Mouse (Mus musculus) intestine, embryonic 14.5 days (tissue): Measurements from ENCODE around the gene Hif3a. TPM values are rescaled to one million over a fixed set of nuclear protein-coding genes. Genes with fewer than 3 reads are reported as not detected.
A peak's percentile ranks its signal among the peaks of the same experiment; 100 is the strongest.

Experiments used
- ATAC-seq: fragments of 200-750 bp; cut with Nextera tagmentation; replicated peaks from 2 replicates; pipeline ENCODE4 v1.8.0; 2017; ENCODE audit warnings: low read depth, moderate number of reproducible peaks, moderate TSS enrichment, moderate library complexity; ENCODE audit not compliant: low FRiP score, low TSS enrichment
- DNase-seq: peaks from one replicate; pipeline ENCODE4 v3.0.0-alpha.2; 2018; ENCODE audit warnings: low spot score
- H3K27ac ChIP-seq: fragments of 300-500 bp; sonication (generic); 2 replicates; pipeline ENCODE4 v1.5.1; 2014; ENCODE audit warnings: low read depth, mild to moderate bottlenecking, control low read depth
- H3K27me3 ChIP-seq: fragments of 300-500 bp; sonication (generic); replicated peaks from 2 replicates; pipeline ENCODE4 v1.6.1; 2014; ENCODE audit warnings: low read length, control low read depth; ENCODE audit not compliant: control insufficient read depth, insufficient read depth
- H3K36me3 ChIP-seq: fragments of 300-500 bp; sonication (generic); 2 replicates; pipeline ENCODE4 v1.6.1; 2014; ENCODE audit warnings: low read length, control low read depth; ENCODE audit not compliant: control insufficient read depth, insufficient read depth
- H3K4me1 ChIP-seq: fragments of 300-500 bp; sonication (generic); replicated peaks from 2 replicates; pipeline ENCODE4 v1.6.1; 2014; ENCODE audit warnings: low read length, control low read depth, mixed read lengths; ENCODE audit not compliant: control insufficient read depth, insufficient read depth
- H3K4me2 ChIP-seq: fragments of 300-500 bp; sonication (generic); 2 replicates; pipeline ENCODE4 v1.6.1; 2014; ENCODE audit warnings: low read length
- H3K4me3 ChIP-seq: fragments of 300-500 bp; sonication (generic); 2 replicates; pipeline ENCODE4 v1.5.1; 2014; ENCODE audit warnings: low read depth, low read length, control low read depth, mixed read lengths
- H3K9ac ChIP-seq: fragments of 300-500 bp; sonication (generic); 2 replicates; pipeline ENCODE4 v1.6.1; 2014; ENCODE audit warnings: mild to moderate bottlenecking, low read length
- H3K9me3 ChIP-seq: fragments of 300-500 bp; sonication (generic); 2 replicates; pipeline ENCODE4 v1.6.1; 2016; ENCODE audit warnings: low read length, control low read depth; ENCODE audit not compliant: control insufficient read depth
- WGBS: fragments of 180-500 bp; shearing (Covaris S2); extraction: QIAGEN DNeasy Blood & Tissue Kit; methylation state at CpG from one replicate; pipeline ENCODE4 v1.1.7; 2014; 5-methylcytosine and 5-hydroxymethylcytosine counted together
- polyA plus RNA-seq: library from polyadenylated mRNA; unstranded; fragments of >200 nt; fragmentation: Nextera tagmentation; extraction: Ambion mirVana; gene quantifications from 2 replicates; pipeline ENCODE4 v1.2.1, GENCODE M21; 2014

The Hif3a gene
- polyA plus RNA-seq, 1 experiment from 2014 or later = 58.2 TPM

GRCm38 (mm10) chr7:16982859-16983568 lies 79.2 kb downstream of the Hif3a start, which contains the start of gene Gm42372:
TSS of gene Gm42372 (plus strand) at chr7:16983086.
- 28% methylated on average over 26 of the region's 26 CpGs for WGBS
- H3K9ac ChIP-seq = no peak within 1 kb of the TSS
- H3K27ac ChIP-seq = no peak within 1 kb of the TSS
- H3K9me3 ChIP-seq = no peaks in the 10 kb centered on the region
- peak within 1 kb of the TSS; percentile 28; the same call in 1 of the 2 replicates for H3K4me2 ChIP-seq
- ATAC-seq (no peak), DNase-seq (no peak)
- no peaks in the 10 kb centered on the region for H3K27me3 ChIP-seq
- H3K36me3 ChIP-seq = no peaks in the 10 kb centered on the region
- peaks cover 21% of the 10 kb centered on the region for H3K4me1 ChIP-seq
- no peak within 1 kb of the TSS for H3K4me3 ChIP-seq

Other genes with a start within 250 kb of the Hif3a start
- 107 and 111 TPM in 2 replicates for gene Strn4, start 246.5 kb downstream of the Hif3a start, polyA plus RNA-seq
- gene Fkrp, start 245.7 kb downstream of the Hif3a start, polyA plus RNA-seq = 27.5 and 28.3 TPM in 2 replicates
- 12.0 and 12.8 TPM in 2 replicates for gene Prkd2, start 219.5 kb downstream of the Hif3a start, polyA plus RNA-seq
- gene Dact3, start 187.1 kb downstream of the Hif3a start, polyA plus RNA-seq = 5.3 and 5.5 TPM in 2 replicates
- gene Gng8, start 170.6 kb downstream of the Hif3a start, polyA plus RNA-seq = 12.5 and 13.9 TPM in 2 replicates
- gene Ptgir, start 155.9 kb downstream of the Hif3a start, polyA plus RNA-seq = 2.2 and 2.3 TPM in 2 replicates
- gene Calm3, start 138.3 kb downstream of the Hif3a start, polyA plus RNA-seq = 184 and 190 TPM in 2 replicates
- gene Pnmal2, start 117.7 kb downstream of the Hif3a start, polyA plus RNA-seq = 4.1 and 5.3 TPM in 2 replicates
- gene Pnmal1, start 102.7 kb downstream of the Hif3a start, polyA plus RNA-seq = 3.7 and 4.1 TPM in 2 replicates
- gene Gm42372, start 79.3 kb downstream of the Hif3a start, polyA plus RNA-seq = 0.51 and 0.62 TPM in 2 replicates
- 24.1 and 26.0 TPM in 2 replicates for gene Ccdc8, start 69.7 kb downstream of the Hif3a start, polyA plus RNA-seq
- 101 and 103 TPM in 2 replicates for gene Ppp5c, start 34.5 kb downstream of the Hif3a start, polyA plus RNA-seq
- gene Psg16, start 11.6 kb upstream of the Hif3a start, polyA plus RNA-seq = 0.11 and 0.36 TPM in 2 replicates
- not detected in 2 replicates for gene Ceacam3, start 87.9 kb upstream of the Hif3a start, polyA plus RNA-seq
- not detected in 2 replicates for gene Psg29, start 141.1 kb upstream of the Hif3a start, polyA plus RNA-seq